Mouse (Mus musculus): ENCODE measurements at regions not wholly inside any gene's neighbourhood (a gene's known extent, or its start where the extent isn't known, plus 50 kb on each side); places are given as distances from the start of the nearest gene placed in this dataset.
A peak's percentile ranks its signal among the peaks of the same experiment; 100 is the strongest.

DNA sequence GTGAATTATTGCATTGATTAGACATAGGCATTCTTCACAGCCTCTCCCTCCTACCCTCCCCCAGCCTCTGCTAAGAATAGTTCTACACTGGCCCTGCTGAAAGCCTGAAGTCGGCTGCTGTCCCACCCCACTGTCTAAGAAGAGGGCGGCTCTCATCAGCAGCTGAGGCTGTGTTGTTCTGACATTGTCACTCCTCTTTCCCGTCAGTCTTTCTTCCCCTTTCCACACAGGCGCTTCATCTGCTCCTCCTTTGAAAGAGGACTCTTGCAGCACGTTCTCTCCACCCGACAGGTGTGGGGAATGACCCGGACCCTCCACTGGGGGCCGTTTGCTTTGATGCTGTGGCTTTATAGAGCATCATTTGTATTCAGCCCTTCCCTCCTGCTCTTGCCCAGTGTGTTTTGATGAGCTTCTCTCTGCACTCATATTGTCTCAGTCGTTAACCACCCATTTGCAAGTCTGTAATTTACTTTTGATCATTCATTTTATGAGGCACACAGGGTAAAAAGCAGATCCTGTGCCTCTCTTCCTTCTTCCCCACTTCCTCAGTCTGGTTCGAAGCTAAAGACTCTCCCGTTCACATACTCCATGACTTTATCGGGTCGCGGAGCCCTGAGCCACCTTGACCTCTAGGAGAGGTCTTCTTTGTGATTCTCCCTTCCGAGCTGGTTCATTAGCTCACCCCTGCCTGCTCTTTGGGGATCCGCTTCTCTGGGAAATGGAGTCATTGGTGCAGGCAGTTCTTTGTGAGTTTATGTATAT is 142.2 kb upstream of the Snx19 start:
- no peak for DNase-seq (ENCODE audit: low spot score in 2 of 2)

DNA sequence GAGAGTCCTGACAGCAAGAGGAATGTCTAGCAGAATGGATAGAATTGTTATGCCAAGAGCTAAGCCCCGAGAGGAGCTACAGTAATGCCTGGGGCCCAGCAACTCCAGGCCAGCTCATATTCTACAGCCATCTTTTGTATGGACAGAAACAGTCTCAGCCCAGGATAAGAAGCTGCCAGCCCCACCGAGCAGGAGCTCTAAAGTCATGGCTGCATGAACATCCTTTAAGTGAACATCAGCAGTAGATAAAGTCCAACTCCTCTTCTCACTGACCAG is 141.6 kb upstream of the Snx19 start:
- no peak for DNase-seq (ENCODE audit: low spot score in 2 of 2)

GRCm38 (mm10) chr9:30299844-30300243 is 127.1 kb upstream of the Snx19 start:
- DNase-seq (ENCODE audit: low spot score in 2 of 2), result no peak

DNA sequence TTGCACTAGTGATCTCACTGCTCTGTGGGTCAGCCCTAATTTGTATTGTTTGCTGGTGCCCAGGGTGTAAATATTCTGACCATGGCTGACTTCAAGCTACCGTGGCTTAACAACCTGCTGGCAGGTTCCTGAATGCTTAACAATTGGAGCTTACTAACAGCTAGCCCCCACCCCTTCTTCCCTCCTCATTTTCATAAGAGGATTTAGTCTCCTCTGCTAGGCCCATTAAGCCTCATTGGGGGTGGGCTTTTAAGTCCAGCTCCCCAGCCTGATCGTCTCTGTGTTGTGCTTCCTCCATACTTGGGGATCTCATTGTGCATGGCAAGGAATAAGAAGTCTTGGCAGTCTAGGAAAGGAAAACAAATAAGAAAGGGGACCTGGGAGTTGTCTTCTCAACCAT is 118.6 kb upstream of the Snx19 start:
- no peak for DNase-seq (ENCODE audit: low spot score in 2 of 2)

DNA sequence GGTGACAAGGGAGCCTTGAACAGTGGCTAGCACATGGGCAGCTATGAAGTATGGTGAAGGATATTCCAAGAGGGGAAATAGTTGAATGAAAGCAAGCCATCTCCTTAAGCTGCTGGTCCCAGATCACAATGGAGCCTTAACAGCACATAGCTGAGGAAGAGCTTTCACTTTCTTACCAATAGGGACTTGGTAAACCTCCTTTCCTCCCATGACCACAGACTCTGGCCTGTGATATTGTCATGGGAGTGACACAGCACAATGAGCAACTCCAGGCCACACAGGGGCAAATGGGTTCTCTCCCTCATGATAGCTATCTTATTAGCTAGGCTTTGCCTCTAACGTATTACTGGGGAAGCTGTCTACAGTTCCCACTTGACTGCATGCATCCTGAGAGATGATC is 113.5 kb upstream of the Snx19 start:
- DNase-seq (ENCODE audit: low spot score in 2 of 2), result no peak

GRCm38 (mm10) chr9:30314355-30315171 is 112.3 kb upstream of the Snx19 start:
- peak in 1 of 2 experiments; percentile 28 for DNase-seq (ENCODE audit: low spot score in 2 of 2)

- DNase-seq (ENCODE audit: low spot score in 2 of 2), result peak in 1 of 2 experiments; percentile 63
These were observed 111.7 kb upstream of the Snx19 start for GRCm38 (mm10) chr9:30315172-30315644.

DNA sequence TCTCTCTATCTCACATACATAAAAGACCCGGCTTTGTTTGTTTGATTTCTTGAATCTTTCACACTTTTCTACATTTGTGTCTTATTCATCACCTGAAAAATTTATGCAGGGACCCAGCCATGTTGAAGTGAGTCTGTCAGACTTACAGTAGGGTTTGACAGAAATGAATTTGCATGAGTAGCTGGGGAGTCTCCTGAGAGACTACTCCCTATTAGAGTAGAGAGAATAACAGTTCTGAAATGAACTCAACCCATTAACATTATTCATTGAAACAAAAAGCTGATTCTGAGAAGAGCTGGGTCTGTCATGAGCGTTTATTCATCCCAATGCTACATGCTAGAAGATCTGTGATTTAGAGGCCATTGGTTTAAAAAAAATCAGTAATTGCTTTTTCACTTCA is 82.0 kb upstream of the Snx19 start:
- no peak for DNase-seq (ENCODE audit: low spot score in 2 of 2)

- no peak for DNase-seq (ENCODE audit: low spot score in 2 of 2)
These were observed 72.9 kb upstream of the Snx19 start for GRCm38 (mm10) chr9:30353965-30354364.

DNA sequence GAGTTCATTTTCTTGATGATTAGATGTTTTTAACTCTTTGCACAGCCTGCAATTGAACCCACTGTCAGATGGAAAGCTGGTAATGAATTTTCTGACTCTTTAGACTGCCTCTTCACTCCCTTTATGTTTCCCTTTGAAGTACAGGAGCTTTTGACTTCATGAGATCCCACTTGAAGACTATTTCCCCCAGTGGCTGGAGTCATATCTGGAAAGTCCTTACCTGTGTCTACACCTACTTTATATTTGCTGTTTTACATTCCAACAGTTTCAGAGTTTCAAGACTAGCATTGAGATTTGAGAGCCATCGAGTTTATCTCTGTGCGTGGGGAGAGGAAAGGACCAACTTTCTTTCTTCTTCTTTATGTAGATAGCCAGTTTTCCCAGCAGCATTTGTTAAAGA is 71.3 kb upstream of the Snx19 start:
- DNase-seq (ENCODE audit: low spot score in 2 of 2), result no peak

DNA sequence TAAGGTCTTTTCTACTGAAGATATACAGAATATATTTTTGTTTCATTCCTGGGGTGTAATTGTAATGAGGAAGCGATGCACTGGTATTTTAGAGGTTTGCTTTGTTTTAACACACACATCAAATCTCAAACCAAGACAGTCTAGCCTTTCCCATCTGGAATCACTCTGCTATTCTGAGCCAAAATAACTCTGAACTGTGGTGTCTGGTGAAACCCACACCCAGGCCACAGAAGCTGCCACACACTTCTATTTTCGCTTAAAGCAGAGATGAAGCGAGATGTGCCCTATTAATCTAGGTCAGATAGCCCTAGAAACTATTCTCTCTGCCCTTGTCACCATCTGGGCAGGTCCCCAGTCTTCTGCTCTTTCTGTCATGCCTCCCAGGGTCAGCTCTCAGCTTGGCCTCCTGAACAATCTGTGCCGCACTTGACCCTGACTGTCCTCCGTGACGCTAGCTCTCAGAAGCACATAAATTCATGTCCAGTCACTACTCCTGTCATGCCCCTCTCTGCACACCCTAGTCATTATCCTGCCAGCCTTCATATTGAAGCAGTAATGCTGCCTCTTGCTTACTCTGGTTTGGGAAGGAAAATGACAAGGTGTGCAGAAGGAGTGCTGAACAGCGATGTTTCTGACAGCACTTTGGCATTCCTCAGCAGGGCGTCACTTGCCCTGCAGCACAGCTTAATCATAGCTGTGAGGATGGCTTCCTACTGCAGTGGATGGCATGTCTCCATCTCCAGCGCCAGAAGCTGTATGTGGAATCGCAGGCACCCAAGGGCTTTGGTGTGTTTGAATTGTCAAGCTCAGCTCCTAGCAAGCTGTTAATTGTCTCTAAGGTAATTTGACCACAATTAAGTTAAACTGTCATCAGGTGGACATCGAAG is 57.1 kb upstream of the Snx19 start:
- DNase-seq (ENCODE audit: low spot score in 2 of 2), result no peak

DNA sequence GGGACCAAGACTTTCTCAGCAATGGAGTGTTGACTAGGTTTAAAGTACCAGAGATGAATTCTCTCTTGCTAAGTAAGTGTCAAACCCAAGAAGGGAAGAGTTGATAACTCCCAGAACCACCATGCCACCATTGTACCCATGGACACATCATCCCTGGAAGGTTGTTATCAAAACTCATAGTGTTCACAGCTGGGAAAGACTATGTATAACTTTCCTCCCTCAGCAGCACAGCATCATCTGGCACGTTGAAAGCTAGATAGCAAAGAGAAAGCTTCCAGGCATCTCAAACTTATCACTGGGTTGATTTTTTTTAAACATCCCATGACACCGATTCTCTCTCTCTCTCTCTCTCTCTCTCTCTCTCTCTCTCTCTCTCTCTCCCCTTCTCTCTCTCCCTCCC is 56.1 kb upstream of the Snx19 start:
- no peak for DNase-seq (ENCODE audit: low spot score in 2 of 2)

GRCm38 (mm10) chr9:30376908-30377307 is 50.0 kb upstream of the Snx19 start:
- no peak for DNase-seq (ENCODE audit: low spot score in 2 of 2)
